Mouse (Mus musculus) heart, adult 11 months (tissue): ENCODE data around the gene Chchd5.

Experiments
- DNase-seq: peaks from one replicate; pipeline ENCODE4 v3.0.0; 2022

The Chchd5 gene

DNA sequence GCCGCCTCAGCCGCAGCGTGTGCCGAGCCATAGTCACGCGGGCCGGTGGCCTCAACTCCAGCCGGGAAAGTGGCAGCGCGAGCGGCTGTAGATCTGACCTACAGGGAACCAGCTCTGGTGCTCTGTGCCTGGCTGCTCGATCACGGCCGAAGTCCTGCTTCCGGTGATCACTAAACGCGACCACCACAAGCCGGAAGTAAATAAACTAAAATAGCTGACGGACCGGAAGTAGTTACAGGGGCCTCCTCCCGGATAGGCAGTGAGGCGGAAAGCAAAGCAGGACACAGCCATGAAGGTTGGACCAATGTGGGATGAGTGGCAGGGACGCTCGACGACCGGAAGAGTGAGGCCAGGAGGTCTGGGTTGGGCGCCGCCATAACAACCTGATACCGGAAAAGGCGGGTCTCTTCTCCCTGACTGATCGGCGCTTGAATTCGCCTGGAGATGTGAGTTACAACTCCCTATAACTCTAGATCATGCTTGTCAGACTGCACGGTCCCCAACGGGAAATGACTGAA is at the start of gene Chchd5:
Gene Chchd5 (plus strand): TSS at position 289 of the 518 bp plus-strand sequence.
- DNase-seq: peak; percentile 100

DNA sequence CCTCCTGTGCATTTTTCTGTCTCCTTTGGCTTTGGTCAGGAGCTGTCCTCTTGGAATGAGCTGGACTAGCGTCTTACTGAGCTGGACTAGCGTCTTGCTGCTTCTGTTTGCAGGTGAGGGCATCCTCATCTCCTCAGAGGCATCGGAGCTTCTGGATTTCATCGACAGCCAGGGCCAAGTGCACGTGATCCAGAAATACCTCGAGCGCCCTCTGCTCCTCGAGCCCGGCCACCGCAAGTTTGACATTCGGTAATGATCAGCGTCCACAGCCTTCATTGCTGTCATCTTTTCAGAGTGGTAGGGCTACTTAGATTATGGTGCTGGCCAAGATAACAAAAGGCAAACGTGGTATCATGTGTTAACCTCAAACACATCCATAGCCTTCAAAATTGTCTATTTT is 48.4 kb upstream of the Chchd5 start:
- DNase-seq: peak; percentile 40

DNA sequence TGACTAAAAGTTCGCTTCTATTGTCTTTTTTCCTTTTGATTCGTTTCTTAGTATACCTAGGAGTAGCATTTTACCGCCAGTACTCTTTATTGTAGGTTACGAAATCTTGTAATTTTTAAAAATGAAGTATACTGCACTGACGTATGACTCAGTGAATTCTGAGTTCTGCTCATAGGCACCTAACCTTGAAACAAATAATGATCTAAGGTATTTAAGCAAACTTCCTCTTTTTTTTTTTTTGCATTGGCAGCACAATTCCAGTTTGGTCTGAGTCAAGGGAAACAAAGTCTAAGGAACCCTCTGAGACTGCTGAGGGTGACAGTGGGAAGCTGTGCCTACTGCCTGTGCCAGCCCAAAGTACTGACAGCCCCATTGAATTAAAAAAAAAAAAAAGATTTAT is 46.0 kb upstream of the Chchd5 start:
- DNase-seq: no peak

DNA sequence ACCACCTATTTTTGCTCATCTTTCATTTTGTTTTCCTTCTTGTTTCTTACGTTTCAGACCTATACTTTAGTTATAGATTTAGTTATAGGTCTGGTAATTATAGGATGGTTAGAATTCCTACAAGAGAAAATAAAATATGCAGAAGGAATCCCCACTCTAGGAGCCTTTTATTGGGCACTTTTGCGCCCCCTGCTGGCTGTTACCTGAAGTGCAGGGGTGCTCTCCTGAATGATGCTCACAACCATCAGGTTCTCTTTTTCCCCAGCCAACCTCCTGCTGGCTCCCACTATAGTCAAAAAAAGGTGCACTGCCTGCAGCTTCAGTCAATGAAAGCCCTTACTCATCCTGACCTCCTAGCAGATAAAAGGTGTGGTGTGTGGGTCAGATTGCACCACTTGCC is 44.5 kb upstream of the Chchd5 start:
- DNase-seq: no peak

DNA sequence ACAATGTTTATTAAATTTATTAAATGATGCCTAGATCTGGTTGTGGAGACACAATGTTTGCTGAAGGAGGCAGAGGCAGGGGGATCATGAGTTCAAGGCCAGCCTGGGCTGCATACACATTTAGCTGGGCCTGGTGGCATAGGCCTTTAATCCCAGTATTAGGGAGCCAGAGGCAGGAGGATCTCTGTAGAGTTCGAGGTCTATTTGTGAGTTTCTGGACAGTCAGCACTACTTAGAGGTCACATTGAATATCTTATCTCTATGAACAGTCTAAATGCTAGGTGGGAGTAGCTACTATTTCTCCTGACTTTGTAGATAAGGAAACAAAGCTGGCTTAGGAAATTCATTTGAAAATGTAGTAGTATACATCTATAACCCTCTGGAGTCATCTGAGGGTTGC is 42.0 kb upstream of the Chchd5 start:
- peak; percentile 62 for DNase-seq

DNA sequence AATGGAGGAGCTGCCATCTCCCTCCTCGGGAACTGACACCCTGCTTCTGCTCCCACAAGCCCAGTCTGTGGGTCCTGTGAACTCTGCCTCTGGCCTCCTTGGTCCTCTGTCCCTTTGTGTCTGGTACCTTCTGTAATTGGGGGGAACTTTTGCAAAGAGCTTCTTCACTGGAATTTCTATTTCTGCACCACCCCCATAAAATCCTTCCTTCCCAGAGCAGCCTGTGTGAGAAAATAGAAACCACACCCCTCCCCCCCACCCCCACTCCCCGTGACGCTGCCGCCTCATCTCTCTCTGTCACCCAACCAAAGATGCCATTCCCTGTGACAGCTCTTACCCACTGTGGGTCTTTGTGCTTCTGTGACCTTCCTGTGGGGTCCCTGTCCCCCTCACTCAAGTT is 39.1 kb upstream of the Chchd5 start:
- no peak for DNase-seq

DNA sequence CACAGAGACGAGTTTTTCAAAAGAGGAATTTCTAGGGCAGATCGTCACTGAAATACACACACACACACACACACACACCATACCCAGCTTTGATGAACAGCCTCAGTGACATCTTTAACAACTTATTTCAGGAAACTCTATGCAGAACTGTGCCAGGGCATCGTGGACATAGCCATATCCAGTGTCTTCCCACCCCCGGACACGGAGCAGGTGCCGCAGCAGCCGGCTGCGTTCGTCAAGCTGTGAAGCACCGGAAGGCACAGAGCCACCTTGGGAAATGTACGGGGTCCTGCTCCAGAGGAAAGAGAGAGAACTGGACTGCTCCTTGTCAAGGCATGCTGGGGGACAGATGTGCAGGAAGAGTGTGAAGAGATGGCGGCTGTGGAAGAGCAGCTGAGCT is 36.7 kb upstream of the Chchd5 start:
- DNase-seq: no peak

DNA sequence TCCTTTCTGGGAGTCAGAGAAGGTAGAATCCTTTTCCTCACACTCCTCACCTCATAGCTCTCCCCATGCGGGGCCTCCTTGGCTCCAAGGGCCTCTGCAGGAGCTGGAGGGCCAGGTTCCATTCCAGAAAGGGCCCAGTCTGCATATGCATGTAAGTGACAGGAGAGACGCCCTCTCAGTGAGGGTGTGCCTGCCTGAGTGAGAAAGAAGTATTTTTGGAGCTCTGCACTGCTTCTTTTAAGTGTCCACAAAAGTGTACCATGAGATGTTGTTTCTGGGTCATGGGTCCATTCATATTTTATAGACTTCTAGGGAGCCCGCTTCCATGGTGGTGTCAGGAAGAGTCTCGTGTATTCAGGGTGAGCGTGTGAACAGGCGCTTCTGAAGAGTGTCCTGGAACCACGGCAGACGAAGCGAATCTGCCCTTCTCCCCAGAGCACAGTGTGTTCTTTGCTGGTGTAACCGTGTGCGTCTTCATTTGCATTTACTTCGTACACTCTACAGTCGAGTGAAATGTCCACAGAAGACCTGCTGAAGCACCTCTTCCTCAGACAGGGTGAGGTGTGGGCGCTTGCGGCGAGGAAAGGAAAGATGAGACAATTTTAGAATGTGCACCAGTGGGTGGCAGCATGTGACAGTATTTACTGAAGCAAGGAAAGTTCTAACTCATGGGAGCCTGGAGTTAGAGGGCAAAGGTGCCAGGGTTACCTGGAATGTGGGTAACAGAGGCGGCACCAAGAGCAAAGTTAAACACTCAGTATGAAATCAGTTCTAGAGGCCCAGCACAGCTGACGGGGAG is 35.4 kb upstream of the Chchd5 start:
- no peak for DNase-seq

DNA sequence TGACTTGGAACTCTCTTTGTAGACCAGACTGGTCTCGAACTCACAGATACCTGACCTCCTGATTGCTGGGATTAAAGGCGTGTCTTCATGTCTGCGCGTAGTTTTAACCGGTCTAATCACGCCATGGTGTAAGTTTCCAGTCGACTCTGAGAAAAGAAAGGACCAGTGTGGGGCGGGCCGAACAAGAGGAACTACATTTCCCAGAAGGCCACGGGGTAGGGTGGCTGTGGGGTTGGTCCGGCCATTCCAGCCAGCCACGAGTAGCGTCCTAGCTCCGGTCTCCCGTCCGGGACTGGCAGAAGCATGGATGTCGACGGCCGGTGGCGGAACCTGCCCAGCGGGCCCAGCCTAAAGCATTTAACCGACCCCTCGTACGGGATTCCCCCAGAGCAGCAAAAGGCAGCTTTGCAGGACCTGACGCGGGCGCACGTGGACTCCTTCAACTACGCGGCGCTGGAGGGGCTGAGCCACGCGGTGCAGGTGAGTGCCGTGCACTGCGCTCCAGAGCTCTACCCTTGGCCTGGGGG is 28.7 kb upstream of the Chchd5 start, which contains the start of gene Polr1b:
Gene Polr1b (plus strand): TSS at position 212 of the 527 bp plus-strand sequence.
- peak; percentile 99 for DNase-seq

DNA sequence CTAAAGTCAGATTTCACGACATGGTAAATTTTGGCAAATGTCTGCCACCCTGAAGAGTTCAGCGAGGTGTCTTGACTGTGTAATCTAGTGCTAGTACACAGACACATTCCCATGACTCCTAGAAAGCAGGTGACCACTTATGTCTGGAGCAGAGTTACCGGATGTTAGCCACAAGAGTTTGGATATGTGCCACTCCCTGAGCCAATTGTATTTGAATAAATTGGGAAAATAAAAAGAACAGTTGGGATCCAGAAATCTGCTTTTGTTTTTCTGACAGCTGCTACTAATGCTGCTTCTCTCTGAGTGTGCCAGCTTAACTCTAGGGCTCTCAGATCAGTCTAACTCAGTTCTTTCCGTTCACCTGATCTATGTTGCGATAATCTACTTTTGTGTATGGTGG is 16.6 kb upstream of the Chchd5 start:
- DNase-seq: no peak

DNA sequence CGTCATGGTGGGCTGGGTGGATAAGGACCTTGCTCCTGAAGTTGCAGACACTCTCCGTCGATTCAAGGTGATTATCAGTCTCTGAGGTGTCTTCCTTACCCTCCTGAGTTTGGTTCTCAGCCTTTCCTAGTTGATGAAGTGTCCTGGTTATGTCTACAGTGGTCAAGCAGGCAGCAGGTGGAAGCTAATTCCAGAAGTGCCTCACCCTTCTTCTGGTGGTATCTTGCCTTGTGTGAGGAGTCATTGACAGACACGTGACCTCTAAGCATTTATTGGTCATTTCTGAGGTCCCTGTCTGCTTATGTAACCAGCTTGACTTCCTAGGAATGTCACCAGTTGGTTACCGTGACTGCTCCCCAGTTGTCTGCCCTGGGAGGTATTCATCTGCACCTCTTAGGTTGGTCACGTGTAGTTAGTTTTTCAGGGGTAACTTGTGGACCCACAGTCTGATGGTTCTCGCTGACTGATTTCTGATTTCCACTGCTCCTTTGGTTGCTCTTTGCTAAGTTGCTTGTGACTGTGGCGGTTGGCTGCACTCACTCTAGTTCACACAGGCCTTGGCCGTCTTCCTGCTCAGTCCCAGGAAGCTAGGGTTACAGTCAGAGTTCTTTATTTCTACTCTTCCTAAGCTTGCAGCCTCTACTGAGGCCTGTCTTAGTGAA is 13.7 kb upstream of the Chchd5 start:
- peak; percentile 76 for DNase-seq

DNA sequence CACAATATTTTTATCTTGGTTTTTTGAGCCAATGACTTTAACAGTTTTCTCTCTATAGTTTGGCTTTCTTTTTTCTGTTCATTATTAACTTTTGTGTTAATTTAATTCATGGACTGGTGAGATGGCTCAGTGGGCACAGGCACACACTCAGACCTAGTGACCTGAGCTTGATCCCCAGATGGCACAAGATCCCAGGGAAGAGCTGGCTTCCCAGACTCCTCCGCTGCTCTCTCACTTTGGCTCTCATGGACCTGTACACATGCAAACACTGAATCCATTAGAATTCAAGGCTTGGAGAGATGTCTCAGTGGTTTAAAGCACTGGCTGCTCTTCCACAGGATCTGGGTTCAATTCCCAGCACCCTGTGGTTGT is 13.1 kb upstream of the Chchd5 start:
- DNase-seq: no peak

DNA sequence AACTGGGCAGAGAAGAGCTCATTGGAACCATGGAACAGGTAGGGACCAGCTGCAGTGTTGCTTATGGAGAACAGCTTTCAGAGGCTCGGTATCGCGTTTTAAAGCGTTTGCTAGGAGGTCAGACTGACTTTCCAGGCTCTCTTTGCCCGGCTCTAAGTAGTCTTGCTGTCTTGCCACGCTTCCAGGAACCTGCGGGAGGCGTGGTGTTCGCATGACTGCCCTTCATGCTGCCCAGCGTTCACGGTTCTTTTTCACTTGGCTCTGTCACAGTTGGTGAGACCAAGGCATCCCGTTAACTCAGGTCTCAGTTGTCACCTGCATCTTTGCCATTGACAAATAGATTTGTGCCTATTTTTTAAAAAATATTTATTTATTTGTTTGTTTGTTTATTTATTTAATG is 11.4 kb upstream of the Chchd5 start:
- peak; percentile 77 for DNase-seq

DNA sequence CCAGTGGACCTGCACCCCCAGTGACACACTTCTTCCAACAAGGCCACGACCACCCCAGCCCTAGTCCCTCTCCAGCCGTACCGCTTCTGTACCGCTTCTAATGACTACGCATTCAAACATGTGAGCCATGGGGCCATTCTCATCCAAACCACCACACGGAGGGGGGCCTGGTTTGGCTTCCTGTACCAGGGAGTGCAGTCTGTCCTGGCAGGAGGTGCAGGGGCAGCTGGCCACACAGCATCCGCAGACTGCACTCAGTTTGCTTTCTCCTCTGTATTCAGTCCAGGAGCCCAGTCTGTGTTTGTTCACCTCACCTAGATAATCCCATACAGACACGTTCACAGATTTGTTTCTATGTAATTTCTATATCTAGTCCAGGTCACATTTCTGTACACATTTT is 7.5 kb upstream of the Chchd5 start:
- no peak for DNase-seq

DNA sequence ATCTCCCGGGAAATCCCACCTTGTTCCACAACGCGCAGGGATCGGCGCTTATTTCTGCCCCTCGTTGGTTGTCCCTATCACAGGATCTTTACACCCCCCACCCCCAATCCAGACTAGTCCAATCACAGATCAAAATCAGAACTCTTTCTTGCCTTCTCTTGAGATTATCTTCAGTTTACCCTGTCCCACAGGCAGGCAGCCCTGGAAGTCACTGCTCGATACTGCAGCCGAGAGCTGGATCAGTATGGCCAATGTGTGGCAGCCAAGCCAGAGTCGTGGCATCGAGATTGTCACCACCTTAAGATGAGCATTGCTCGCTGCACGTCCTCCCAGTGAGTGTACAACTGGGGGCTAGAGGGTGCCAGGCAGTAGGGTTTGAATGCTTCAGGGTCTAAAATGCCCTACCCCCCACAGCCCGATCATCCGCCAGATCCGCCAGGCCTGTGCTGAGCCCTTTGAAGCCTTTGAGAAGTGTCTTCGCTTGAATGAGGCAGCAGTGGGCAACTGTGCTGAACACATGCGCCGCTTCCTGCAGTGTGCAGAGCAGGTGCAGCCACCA is 566 bp downstream of the Chchd5 start:
- DNase-seq: peak; percentile 94

DNA sequence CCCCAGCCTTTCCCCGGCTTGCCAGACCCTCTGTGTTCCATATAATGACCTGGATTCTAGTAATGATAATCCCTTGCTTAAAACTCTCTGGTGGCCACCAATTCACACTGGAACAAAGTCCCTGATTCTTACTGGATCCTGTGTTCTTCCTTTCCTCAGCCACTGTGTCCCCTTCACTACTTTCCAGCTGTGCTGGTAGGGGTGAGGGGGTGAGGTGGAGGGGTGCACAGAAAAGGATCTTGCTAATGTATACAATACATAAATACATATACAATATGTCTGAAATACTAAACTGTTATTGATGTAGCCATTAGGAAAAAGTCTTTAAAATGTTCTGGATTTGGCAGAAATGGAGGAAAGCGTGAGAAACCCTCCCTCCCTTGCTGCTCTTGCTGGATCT is 1.3 kb downstream of the Chchd5 start:
- no peak for DNase-seq

DNA sequence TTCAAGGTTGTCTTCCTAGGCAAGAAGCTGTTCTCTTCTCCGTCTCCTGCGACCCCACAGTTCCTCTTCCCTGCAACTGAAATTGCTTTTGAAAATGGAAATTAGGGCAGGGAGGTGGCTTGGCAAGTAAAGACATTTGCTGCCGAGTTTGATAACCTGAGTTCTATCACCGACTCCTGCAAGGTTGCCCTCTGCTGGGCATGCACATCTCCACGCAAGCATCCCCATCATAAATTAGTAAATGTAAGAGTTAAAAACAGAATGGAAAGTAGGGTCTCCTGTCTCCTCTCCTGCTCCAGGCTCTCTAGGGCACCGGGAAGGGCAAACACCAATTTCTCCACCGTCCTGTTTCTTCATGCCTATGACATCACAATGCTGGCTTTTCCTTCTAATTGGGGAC is 2.7 kb downstream of the Chchd5 start:
- DNase-seq: no peak

DNA sequence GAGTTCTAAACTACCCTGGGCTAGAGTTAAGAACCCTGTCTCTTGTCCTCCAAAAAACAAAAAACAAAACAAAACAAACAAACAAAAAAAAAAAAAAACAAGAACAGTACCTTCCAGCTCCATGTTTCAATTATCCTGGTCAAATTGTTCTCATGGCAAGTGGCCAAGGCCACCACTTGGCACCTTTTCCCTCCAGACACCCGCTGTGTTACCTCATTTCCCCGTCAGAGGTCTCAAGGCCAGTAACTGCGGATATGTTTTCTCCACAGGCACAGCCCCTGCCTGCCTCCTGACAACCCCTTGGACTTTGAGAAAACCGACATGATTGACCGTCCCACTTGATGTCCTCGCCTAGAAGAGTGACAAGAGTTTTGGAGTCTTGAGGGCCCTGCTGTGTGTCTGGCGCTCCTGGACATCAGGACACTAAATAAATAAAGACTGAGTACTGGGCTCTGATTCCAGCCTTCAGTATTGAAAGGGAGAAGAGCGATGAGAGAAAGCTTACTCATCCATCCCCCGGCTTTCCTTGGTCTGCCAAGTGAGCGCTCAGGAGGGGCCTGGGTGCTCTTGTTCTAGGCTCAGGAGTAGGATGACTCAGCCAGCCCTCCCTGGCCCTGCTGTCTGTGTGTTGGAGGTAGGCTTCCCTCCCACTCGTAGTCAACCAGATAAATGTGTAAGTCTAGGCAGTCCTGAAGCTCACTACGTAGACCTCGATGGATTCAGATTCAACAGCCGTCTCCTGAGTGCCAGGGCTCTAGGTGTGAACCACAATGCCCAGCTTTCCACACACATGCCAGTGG is 3.7 kb downstream of the Chchd5 start:
- DNase-seq: peak; percentile 90

DNA sequence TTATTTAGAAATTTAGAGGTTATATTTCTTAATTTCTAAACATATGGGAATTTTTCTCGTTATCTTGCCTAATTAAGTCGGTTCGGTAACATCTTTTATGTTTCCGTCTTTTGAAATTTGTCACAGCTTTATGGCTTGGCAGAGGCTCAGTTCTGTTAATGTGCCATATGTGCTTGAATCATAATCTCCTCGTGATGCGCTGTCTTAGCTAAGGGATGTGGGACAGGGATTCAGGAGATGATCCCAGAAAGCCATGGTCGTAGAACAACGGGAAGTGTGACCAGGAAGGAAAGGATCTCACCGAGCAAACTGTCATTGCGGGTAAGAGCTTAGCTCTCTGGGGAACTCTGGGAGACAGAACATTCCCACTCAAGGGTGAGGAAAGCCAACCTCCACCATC is 10.4 kb downstream of the Chchd5 start:
- no peak for DNase-seq

DNA sequence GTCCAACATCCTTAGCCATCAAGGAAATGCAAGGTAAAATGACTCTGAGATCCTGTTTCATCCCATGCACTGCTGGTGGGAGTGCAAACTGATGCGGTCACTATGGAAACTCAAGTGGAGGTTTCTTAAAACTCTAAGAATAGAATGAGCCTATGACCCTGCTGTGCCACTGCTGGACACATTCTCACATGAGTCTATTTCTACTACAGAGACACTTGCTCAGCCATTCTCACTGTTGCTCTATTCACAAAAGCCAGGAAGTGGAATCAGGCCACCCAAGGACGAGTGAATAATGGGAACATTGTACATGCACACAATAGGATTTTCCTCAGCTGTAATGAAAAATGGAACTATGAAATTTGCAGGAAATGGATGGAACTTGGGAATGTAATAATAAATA is 19.3 kb downstream of the Chchd5 start:
- no peak for DNase-seq

DNA sequence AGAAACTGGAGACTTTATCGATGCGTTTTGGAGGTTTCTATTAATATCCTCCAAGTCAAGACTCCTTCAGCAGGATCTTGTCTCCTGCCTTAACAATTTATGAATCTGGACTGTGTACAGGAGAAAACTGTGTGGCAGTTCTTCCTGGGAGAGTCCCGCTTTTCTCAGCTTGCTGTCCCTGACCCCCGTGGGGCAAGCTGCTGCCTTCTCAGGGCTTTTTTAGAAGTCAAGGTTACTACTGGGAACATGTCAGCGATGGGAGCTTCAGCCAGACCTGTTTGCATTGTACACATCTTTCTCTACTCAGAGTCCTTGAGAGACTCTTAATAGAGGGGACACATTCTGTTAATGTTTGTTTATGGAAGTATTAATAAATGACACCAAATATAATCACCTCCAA is 20.9 kb downstream of the Chchd5 start:
- DNase-seq: no peak

DNA sequence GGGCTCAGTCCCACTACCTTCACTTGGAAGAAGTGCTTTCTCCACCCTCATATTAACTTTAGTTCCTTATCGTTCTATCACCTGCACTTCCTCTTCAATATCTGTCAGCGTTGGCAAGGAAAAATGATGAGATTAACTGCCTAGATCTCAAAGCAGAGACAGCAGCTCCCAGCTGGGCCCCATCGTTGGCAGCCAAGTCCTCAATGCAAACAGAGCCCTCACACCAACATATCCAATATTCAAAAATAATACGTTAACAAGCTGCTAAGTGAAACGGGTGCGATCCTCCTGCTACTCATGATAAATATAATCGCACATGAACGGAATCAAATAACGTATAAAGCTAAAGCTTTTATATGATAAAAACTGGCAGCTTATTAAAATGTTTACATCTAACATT is 21.6 kb downstream of the Chchd5 start:
- DNase-seq: no peak

DNA sequence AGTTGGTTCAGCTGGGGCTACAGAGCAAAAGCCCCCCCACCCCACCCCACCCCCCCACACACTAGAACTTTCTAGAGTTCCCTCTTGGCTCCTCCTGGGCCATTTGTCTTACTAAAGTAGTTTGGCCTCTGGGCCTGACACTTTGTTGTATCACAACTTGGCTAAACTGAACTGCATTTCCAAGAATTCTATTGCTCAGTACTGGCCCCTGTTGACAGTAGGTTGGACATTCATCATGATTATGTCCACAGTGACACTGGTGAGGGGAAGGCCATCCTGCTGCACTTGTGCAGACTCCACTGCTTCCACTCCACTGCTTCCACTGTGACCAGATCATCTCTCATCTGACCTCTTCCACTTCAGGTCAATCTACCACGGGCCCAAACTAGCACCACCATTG is 23.3 kb downstream of the Chchd5 start:
- DNase-seq: no peak
